Mouse (Mus musculus) neutrophil, adult 5-6 weeks (primary cell): ENCODE measurements around the gene Swi5. TPM values are rescaled to one million over a fixed set of nuclear protein-coding genes. Genes with fewer than 3 reads are reported as not detected.

Source experiments
- ATAC-seq: fragments of 151-379, 151-347 bp; 2 replicates; pipeline ENCODE4 v1.8.0; 2017; ENCODE audit warnings: mild to moderate bottlenecking, moderate TSS enrichment; ENCODE audit not compliant: insufficient number of reproducible peaks, poor library complexity, low FRiP score, severe bottlenecking; ENCODE audit errors: extremely low read depth
- total RNA-seq: library from RNA; stranded (forward); fragments of 200-1000 nt; gene quantifications from 2 replicates; pipeline ENCODE4 v1.2.3, GENCODE M21; 2017

The Swi5 gene
- total RNA-seq, 1 experiment from 2014 or later: 82.5 TPM

DNA sequence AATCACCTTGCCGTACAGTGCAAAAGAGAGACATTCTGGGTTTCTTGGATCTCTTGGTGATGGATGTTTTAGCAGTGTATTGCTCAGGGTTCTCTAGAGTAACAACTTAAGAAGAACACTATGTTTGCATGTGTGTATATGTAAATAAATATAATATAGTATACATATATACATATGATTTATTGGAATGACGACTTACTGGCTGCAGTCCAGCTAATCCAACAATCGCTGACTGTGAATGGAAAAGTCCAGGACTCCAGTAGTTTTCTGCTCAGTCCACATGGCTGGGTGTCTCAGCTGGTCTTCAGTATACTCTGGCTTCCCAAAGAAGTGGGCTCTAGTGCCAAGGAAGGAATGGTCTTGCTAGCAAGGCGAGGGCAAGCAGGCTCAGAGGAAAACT lies 50.3 kb downstream of the Swi5 start:
- no peak for ATAC-seq

DNA sequence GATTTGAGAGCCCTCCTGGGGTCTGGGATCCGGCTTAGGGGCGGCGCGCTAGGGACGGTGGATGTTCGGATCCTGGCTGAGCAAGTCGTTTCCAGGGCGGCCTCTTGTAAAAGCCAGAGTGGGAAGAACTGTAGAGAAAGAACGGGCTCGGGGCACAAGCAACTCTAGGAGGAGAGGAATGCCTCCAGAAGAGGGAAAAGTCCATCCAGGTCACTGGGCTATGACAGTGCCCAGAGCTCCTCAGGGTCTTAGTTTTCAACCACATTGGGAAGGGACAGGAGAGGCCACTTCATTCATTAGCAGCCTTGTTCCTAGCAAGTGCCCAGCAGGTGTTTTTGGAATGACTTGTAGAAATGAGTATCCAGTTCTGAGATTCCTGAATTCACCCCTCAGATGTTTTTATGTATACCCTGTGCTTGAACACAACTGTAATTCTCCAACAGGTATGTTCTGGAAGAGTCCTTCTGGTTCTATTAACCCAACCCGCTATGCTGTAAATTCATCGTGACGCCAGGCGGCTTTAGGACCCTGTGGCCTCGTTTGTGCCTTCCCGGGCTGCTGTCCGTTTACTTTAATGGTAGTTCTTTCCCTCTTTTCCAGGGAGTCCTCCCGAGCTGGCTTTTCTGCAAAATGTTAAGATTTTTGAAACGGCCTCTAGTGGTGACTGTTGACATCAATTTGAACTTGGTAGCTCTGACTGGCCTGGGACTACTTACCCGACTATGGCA lies 51.0 kb downstream of the Swi5 start:
- no peak for ATAC-seq

DNA sequence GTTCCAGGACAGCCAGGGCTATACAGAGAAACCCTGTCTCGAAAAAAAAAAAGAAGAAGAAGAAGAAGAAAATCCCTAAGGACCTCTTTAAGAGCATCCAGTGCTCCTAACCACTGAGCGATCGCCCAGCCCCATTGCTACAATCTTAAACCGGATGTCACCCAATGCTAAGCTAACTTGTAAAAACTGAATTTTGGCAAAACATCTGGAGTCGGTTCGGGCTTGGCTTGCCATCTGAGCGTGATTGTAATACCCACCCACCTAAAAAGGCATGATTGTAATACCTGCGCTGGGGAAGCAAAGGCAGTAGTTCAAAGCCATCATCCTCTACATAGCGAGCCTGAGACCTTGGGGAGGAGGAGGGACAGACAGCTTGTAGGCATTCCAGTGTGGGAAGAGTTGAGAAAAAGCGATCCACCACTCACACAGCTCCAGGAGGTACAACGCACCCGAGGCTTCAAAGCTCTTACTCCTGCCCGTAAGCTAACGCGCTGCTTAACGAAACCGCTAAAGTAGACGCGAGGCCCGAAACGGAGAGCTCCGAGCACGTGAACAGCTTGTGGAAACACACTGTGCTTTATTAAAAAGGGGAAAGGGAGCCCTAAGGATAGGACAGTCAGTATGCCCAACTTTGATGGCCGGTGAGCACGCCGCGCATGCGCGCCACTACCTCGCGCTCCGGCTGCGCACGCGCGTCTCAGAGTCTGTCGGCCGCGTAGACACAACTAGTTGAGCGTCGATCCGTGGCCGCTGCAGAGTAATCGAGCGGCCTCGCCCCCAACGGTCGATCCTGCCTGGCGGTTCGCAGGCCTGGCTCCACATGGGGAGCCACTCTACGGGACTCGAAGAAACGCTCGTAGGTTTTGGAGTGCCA lies 51.8 kb downstream of the Swi5 start, which contains the start of gene Pomt1:
TSS of gene Pomt1 (plus strand) at position 705 of the 874 bp plus-strand sequence.
- peak; percentile 91 for ATAC-seq

DNA sequence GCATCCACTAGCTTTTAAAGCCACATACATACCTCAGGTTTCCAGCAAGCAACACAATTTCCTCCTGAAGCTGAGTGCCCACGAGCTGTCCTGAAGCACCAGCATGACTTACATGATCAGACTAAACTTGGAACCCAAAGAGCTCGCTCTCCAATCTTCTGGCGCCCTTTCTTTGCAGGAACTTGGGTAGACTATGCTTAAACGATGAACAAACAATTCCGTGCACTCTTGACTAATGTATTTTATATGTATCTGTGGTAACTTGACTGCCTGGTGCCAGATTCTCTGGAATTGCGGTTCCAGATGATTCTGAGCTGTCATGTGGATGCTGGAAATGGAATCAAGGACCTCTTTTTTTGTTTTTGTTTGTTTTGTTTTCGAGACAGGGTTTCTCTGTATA lies 52.4 kb downstream of the Swi5 start:
- no peak for ATAC-seq

Other genes with a start within 250 kb of the Swi5 start
- 29.6 and 30.6 TPM in 2 replicates for gene Fam78a, start 203.2 kb downstream of the Swi5 start, total RNA-seq
- 0.37 TPM in 1 of 2 replicates, not detected in the other for gene Plpp7, start 192.5 kb downstream of the Swi5 start, total RNA-seq
- gene Prrc2b, start 137.0 kb downstream of the Swi5 start, total RNA-seq: 36.7 and 37.0 TPM in 2 replicates
- gene Pomt1, start 51.5 kb downstream of the Swi5 start, total RNA-seq: 11.6 and 18.3 TPM in 2 replicates
- 26.0 and 30.3 TPM in 2 replicates for gene Uck1, start 27.9 kb downstream of the Swi5 start, total RNA-seq
- gene Golga2, start 691 bp downstream of the Swi5 start, total RNA-seq: 70.1 and 88.5 TPM in 2 replicates
- 120 and 134 TPM in 2 replicates for gene Ciz1, start 64.3 kb upstream of the Swi5 start, total RNA-seq
- gene Dnm1, start 65.3 kb upstream of the Swi5 start, total RNA-seq: not detected in 2 replicates
- gene 1110008P14Rik, start 93.9 kb upstream of the Swi5 start, total RNA-seq: 31.8 and 39.5 TPM in 2 replicates
- gene Lcn2, start 100.2 kb upstream of the Swi5 start, total RNA-seq: 246 and 252 TPM in 2 replicates
- 2.9 and 4.1 TPM in 2 replicates for gene Ptges2, start 107.8 kb upstream of the Swi5 start, total RNA-seq
- gene Naif1, start 162.4 kb upstream of the Swi5 start, total RNA-seq: 6.1 and 6.4 TPM in 2 replicates
- 15.2 and 17.8 TPM in 2 replicates for gene Slc25a25, start 163.4 kb upstream of the Swi5 start, total RNA-seq
- gene Fam102a, start 247.3 kb upstream of the Swi5 start, total RNA-seq: 36.8 and 38.4 TPM in 2 replicates